Mouse (Mus musculus): ENCODE measurements around the gene Chd3. TPM values are rescaled to one million over a fixed set of nuclear protein-coding genes. Genes with fewer than 3 reads are reported as not detected.
A peak's percentile ranks its signal among the peaks of the same experiment; 100 is the strongest.

Gene Chd3
- polyA plus RNA-seq, 1 experiment = 134 TPM

- no peak overlapping the region for H3K27ac ChIP-seq (ENCODE audit: insufficient read depth, low read depth, low read length)
- H3K4me3 ChIP-seq (ENCODE audit: insufficient read depth, low read length) = no peak overlapping the region
- peaks cover 35% of the 10 kb centered on the region for H3K4me1 ChIP-seq (ENCODE audit: control insufficient read depth, insufficient read depth, low read length)
- TF ChIP-seq POLR2A (IDR thresholded peaks at IDR 0.05; ENCODE audit: borderline replicate concordance, low read depth, low read length) = no peak
- no peak for TF ChIP-seq CTCF (IDR thresholded peaks at IDR 0.05; ENCODE audit: low read depth, low read length)
These were observed 43.3 kb upstream of the Chd3 start for GRCm38 (mm10) chr11:69412548-69412947.

GRCm38 (mm10) chr11:69411538-69412203 lies 42.5 kb upstream of the Chd3 start:
- Histone ChIP-seq H3K4me1 (ENCODE audit: control insufficient read depth, insufficient read depth, low read length) (peaks cover 29% of the 10 kb centered on the region), H3K27ac (ENCODE audit: insufficient read depth, low read depth, low read length) (peak overlapping the region; percentile 71), H3K4me3 (ENCODE audit: insufficient read depth, low read length) (peak overlapping the region; percentile 82)
- no peak for TF ChIP-seq POLR2A (IDR thresholded peaks at IDR 0.05; ENCODE audit: borderline replicate concordance, low read depth, low read length)
- TF ChIP-seq CTCF (IDR thresholded peaks at IDR 0.05; ENCODE audit: low read depth, low read length) = no peak

- peaks cover 29% of the 10 kb centered on the region for H3K4me1 ChIP-seq (ENCODE audit: control insufficient read depth, insufficient read depth, low read length)
- H3K27ac ChIP-seq (ENCODE audit: insufficient read depth, low read depth, low read length) = peak overlapping the region; percentile 87
- no peak for TF ChIP-seq CTCF (IDR thresholded peaks at IDR 0.05; ENCODE audit: low read depth, low read length)
- TF ChIP-seq POLR2A (IDR thresholded peaks at IDR 0.05; ENCODE audit: borderline replicate concordance, low read depth, low read length) = no peak; the same call in 1 of the 2 replicates
- peak overlapping the region; percentile 82 for H3K4me3 ChIP-seq (ENCODE audit: insufficient read depth, low read length)
These were observed 41.9 kb upstream of the Chd3 start for GRCm38 (mm10) chr11:69411073-69411535.

GRCm38 (mm10) chr11:69410310-69411072 lies 41.3 kb upstream of the Chd3 start:
- H3K27ac ChIP-seq (ENCODE audit: insufficient read depth, low read depth, low read length) = peak overlapping the region; percentile 88
- TF ChIP-seq POLR2A (IDR thresholded peaks at IDR 0.05; ENCODE audit: borderline replicate concordance, low read depth, low read length) (no peak), CTCF (IDR thresholded peaks at IDR 0.05; ENCODE audit: low read depth, low read length) (no peak)
- H3K4me3 ChIP-seq (ENCODE audit: insufficient read depth, low read length) = peak overlapping the region; percentile 82
- H3K4me1 ChIP-seq (ENCODE audit: control insufficient read depth, insufficient read depth, low read length) = peaks cover 29% of the 10 kb centered on the region

GRCm38 (mm10) chr11:69410045-69410309 lies 40.8 kb upstream of the Chd3 start:
- Histone ChIP-seq H3K27ac (ENCODE audit: insufficient read depth, low read depth, low read length) (peak overlapping the region; percentile 88), H3K4me1 (ENCODE audit: control insufficient read depth, insufficient read depth, low read length) (peaks cover 25% of the 10 kb centered on the region), H3K4me3 (ENCODE audit: insufficient read depth, low read length) (peak overlapping the region; percentile 79)
- TF ChIP-seq CTCF (IDR thresholded peaks at IDR 0.05; ENCODE audit: low read depth, low read length) (no peak), POLR2A (IDR thresholded peaks at IDR 0.05; ENCODE audit: borderline replicate concordance, low read depth, low read length) (no peak)

- TF ChIP-seq CTCF (IDR thresholded peaks at IDR 0.05; ENCODE audit: low read depth, low read length) = no peak
- TF ChIP-seq POLR2A (IDR thresholded peaks at IDR 0.05; ENCODE audit: borderline replicate concordance, low read depth, low read length) = no peak
- Histone ChIP-seq H3K4me3 (ENCODE audit: insufficient read depth, low read length) (peak overlapping the region; percentile 79), H3K4me1 (ENCODE audit: control insufficient read depth, insufficient read depth, low read length) (peaks cover 22% of the 10 kb centered on the region), H3K27ac (ENCODE audit: insufficient read depth, low read depth, low read length) (peak overlapping the region; percentile 88)
These were observed 40.3 kb upstream of the Chd3 start for GRCm38 (mm10) chr11:69409378-69410044.

GRCm38 (mm10) chr11:69408541-69409377 lies 39.6 kb upstream of the Chd3 start:
- 0 out of 2 replicates have a peak, but pooled peaks have one; percentile 22 for TF ChIP-seq POLR2A (IDR thresholded peaks at IDR 0.05; ENCODE audit: borderline replicate concordance, low read depth, low read length)
- no peak for TF ChIP-seq CTCF (IDR thresholded peaks at IDR 0.05; ENCODE audit: low read depth, low read length)
- Histone ChIP-seq H3K4me3 (ENCODE audit: insufficient read depth, low read length) (peak overlapping the region; percentile 79), H3K4me1 (ENCODE audit: control insufficient read depth, insufficient read depth, low read length) (peaks cover 15% of the 10 kb centered on the region), H3K27ac (ENCODE audit: insufficient read depth, low read depth, low read length) (peak overlapping the region; percentile 80)

GRCm38 (mm10) chr11:69407724-69408004 lies 38.5 kb upstream of the Chd3 start:
- TF ChIP-seq POLR2A (IDR thresholded peaks at IDR 0.05; ENCODE audit: borderline replicate concordance, low read depth, low read length) = no peak
- peaks cover 13% of the 10 kb centered on the region for H3K4me1 ChIP-seq (ENCODE audit: control insufficient read depth, insufficient read depth, low read length)
- no peak overlapping the region for H3K4me3 ChIP-seq (ENCODE audit: insufficient read depth, low read length)
- H3K27ac ChIP-seq (ENCODE audit: insufficient read depth, low read depth, low read length) = no peak overlapping the region

GRCm38 (mm10) chr11:69406867-69407723 lies 37.9 kb upstream of the Chd3 start:
- peaks cover 7% of the 10 kb centered on the region for H3K4me1 ChIP-seq (ENCODE audit: control insufficient read depth, insufficient read depth, low read length)

More at GRCm38 (mm10) chr11:69406867-69407723, 37.9 kb upstream of the Chd3 start:
- Histone ChIP-seq H3K4me3 (ENCODE audit: insufficient read depth, low read length) (no peak overlapping the region), H3K27ac (ENCODE audit: insufficient read depth, low read depth, low read length) (no peak overlapping the region)
- TF ChIP-seq CTCF (IDR thresholded peaks at IDR 0.05; ENCODE audit: low read depth, low read length) (no peak), POLR2A (IDR thresholded peaks at IDR 0.05; ENCODE audit: borderline replicate concordance, low read depth, low read length) (no peak)
